Mouse (Mus musculus): ENCODE measurements around the gene Mdfi. TPM values are rescaled to one million over a fixed set of nuclear protein-coding genes. Genes with fewer than 3 reads are reported as not detected.

The Mdfi gene
- total RNA-seq, 2 experiments from 2014 or later, result 0.40 to 0.91 TPM

GRCm38 (mm10) chr17:47845609-47846008 lies 11.1 kb upstream of the Mdfi start:
- DNase-seq, result no peak

DNA sequence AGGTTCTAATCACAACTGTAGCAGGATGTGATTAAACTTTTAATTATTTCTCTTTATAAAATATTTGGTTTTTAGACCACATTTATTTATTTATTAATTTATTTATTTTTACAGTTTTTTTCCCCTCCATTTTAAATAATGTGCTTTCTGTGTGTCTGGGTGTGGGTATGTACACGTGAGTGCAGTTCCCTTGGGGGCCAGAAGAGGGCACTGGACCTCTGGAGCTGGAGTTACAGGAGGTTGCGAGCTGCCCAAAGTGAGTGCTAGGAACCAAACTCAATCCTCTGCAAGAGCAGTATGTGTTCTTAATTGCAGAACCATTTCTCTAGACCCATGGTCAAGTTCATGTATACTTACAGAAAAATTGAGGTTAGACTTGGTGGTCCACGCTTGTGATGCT lies 9.0 kb upstream of the Mdfi start:
- no peak for DNase-seq

- no peak for DNase-seq
Measured at GRCm38 (mm10) chr17:47841931-47842623, 7.6 kb upstream of the Mdfi start.

DNA sequence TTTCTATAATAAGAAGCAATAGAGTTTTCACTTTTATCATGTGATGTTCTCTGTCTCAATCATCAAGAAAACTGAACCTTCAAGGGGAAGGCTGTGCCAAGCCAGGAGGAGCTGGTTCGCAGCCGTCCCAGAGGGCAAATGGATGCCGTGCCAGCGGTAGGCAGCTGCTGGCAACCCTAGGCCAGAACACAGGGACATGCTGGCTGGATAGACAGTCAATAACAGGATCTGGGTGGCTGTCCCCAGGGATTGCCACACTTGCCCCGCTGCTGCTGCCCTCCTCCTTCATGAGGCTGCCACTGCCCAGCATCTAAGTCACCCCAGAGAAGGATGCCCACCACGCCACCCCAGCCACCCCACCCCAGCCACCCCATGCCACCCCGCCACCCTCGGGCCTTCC lies 7.0 kb upstream of the Mdfi start:
- no peak for DNase-seq

GRCm38 (mm10) chr17:47837808-47838207 lies 3.3 kb upstream of the Mdfi start:
- DNase-seq, result no peak

GRCm38 (mm10) chr17:47833628-47834481 lies 636 bp downstream of the Mdfi start:
- no peak for DNase-seq

GRCm38 (mm10) chr17:47833029-47833627 lies 1.4 kb downstream of the Mdfi start:
- DNase-seq, result no peak

- DNase-seq, result no peak
Measured at GRCm38 (mm10) chr17:47832501-47833028, 1.9 kb downstream of the Mdfi start.

GRCm38 (mm10) chr17:47831772-47832171 lies 2.7 kb downstream of the Mdfi start:
- no peak for DNase-seq

GRCm38 (mm10) chr17:47831161-47831560 lies 3.3 kb downstream of the Mdfi start:
- no peak for DNase-seq

- DNase-seq, result no peak
Measured at GRCm38 (mm10) chr17:47821339-47821738, 13.2 kb downstream of the Mdfi start.

DNA sequence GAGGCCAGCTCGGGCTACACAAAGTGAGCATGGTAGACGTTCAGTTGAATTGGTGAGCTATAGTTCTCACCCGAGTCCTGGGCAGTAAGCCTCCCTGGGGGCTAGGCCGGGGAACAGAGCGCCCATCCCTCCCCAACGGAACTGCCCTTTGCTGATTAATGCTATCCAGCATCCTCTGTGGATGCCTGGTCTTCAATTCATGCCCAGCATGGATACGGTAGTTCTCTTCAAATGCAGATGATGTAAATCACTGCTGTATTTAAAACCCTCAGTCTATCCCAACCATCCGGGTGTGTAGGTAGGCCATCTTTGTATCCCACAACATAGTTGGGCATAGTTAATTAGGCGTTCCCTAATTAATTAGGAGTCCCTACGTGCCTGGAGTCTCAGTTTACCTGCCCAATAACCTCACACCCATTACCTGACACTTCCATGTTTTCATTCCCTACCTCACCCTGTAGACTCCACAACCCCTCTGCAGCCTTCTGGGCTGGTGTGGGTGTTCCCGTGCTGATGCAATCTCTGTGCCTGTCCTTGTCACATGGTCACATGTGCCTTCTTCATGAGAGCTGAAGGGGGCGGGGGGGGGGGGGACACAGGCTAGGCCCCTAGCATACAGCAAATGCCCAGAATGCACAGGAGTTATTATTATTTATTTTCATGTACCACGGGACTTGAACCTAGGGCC lies 16.3 kb downstream of the Mdfi start:
- no peak for DNase-seq

DNA sequence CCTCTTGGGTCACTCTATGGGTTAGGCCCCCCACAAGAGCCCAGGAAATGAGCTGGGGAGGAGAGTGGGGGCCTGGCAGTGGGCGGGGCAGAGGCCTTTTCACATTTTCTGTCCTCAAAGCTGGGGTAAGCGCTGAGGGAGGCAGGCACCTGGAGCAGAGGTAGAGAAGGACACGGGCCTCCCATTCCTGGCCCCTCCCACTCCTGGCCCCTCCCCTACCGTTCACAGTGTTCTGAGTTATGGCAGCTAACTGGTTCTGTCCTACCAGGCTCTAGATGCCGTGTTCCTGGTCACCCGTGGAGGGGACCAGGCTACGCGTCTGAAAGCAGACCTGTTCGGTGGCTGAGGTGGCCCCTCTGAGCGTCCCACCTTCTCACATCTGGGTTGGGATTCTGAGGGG lies 19.0 kb downstream of the Mdfi start:
- DNase-seq, result no peak

DNA sequence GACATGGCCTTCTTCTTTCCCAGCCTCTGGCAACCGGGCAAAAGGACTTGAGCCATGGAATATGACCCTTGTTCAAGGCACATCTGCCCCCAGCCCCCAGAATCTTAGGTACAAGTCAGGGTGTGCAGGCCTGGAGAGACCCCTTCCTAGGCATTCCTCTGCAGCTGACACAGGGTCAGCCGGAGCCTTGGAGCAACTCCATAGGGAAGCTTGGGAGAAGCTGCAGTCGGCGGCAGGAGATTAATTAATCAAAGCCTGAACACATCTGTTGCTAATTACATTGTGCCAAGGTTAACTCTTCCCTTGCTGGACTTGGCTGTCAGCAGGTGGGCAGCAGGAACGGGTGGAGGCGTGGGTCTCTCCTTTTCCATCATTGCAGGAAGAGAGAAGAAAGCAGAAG lies 20.0 kb downstream of the Mdfi start:
- DNase-seq, result no peak

DNA sequence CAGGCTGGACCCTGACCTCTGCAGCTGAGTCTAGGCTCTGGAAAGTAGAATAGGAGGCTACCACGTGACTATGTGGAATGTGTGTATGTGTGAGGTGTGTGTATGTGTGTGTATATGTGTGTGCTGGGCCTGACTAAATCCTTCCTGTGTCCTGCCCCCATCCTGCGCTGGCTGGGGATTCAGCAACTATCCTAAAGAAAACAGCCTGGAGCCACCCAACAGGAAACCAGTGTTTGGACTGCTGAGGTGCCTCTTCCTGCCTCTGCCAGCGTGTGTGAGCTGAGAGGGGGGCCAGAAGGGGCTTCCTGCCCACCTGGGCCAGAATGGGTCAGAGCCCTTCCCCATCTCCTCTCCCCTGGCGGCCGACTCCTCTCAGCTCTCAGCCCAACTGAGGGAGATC lies 20.9 kb downstream of the Mdfi start:
- DNase-seq, result no peak

DNA sequence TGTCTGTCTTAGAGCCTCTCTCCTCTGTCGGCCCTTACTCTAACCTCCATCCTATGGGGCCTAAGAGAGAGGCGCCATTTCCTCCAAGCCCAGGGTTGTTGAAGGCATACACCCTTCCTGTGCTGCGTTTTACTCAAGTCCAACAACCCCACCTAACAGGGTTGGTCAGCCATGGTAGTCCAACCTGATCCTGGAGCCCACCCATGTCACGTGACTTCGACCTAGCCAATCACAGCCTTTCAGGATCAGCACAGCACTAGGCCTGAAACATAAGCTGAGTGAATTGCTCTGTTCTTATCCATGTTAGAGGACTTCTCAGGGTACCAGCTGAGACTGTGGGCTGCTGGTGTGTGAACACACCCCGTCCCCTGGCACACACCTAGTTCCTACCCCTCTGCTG lies 22.3 kb downstream of the Mdfi start:
- DNase-seq, result no peak

- no peak for DNase-seq
Measured at GRCm38 (mm10) chr17:47811265-47811800, 23.2 kb downstream of the Mdfi start.

GRCm38 (mm10) chr17:47806230-47806629 lies 28.3 kb downstream of the Mdfi start:
- no peak for DNase-seq

DNA sequence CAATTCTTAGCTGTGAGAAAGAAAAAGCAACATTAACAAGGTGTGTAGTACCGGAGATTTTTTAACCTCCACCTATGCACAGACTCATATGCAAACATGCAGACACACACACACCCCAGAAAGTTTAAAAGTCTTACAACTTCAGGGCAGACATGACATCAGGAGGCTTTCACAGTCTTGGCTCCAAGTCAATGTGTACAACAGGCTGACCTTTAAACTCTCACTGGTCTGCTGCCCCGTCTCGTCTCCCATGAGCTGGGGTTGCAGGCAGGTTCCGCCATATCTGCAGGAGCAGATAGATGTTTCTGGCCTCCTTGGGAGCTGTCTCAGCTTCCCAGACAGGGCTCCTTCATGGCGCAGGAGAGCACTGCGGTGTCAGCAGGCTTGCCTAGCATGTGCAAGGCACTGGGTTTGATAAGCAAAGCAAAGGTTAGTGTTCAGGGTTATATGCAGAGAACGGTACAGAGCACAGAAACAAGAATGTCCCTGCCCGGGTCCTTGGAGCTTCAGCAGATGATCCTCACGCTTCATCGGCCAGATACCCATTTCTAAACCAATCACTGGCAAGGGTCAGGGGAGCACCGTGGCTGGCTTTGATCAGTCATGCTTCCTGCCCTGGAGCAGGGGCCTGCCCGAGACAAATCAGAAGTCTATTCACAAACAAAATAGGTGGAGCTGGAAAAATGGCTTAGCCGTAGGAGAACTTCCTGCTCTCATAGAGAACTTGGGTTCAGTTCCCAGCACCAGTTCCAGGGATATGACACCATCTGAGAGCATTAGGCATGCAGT lies 29.2 kb downstream of the Mdfi start:
- DNase-seq, result no peak

GRCm38 (mm10) chr17:47803662-47804061 lies 30.8 kb downstream of the Mdfi start:
- no peak for DNase-seq

GRCm38 (mm10) chr17:47802806-47803205 lies 31.7 kb downstream of the Mdfi start:
- DNase-seq, result no peak

- DNase-seq, result no peak
Measured at GRCm38 (mm10) chr17:47797383-47797782, 37.1 kb downstream of the Mdfi start.
